Comparison of ENCODE assay signal across 20 mouse cellular contexts in the genomic region with DNA sequence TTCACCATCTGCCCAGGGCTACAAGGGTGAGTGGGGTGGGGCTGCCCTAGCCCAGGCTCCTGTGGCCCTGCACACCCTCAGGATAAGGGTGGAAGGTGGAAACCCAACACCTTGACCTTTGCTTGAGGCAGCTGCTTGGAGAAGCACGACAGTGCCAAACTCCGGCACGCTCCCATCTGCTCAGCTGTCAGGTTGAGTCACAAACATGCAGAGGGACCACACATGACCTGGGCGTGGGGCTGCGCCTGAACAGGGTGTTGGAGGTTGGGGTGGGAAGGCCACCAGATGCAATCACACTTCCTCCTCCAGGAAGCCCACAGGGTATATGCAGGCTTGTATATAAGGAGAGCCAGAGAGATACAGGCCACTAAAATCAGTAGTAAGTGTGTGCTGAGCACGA. TPM values are rescaled to one million over a fixed set of nuclear protein-coding genes. Genes with fewer than 3 reads are reported as not detected.
DNase-seq lines count a peak whose midpoint lies in the region; ATAC-seq and TF ChIP-seq lines count a peak whose summit lies in the region.
"Had no signal": no experiment of that assay in that cellular context is flagged by ENCODE, and none has a peak within 500 bp of the region (broad histone marks: within the 10 kb centered on the region; RNA-seq: fewer than 3 reads in every experiment).

No protein-coding gene starts in this region.

- intact Hi-C loops in gastrocnemius, adult 2 months (cut with DNase I), result no loop called here
- intact Hi-C loops in heart, postnatal 25 days (cut with DNase I), result no loop called here

- H3K36me3 ChIP-seq in hindbrain, embryonic 15.5 days, result no peaks in the 10 kb centered on the region
- H3K36me3 ChIP-seq in hindbrain, embryonic 13.5 days, result no peaks in the 10 kb centered on the region
- H3K36me3 ChIP-seq: heart, embryonic 10.5 days; limb, embryonic 13.5 days; midbrain, embryonic 12.5 days had no signal

- no peaks in the 10 kb centered on the region for H3K9me3 ChIP-seq in hindbrain, embryonic 15.5 days
- H3K9me3 ChIP-seq in hindbrain, embryonic 13.5 days, result no peaks in the 10 kb centered on the region
- H3K9me3 ChIP-seq: heart, embryonic 10.5 days; limb, embryonic 13.5 days; midbrain, embryonic 12.5 days had no signal

- H3K27me3 ChIP-seq in hindbrain, embryonic 15.5 days, result no peaks in the 10 kb centered on the region
- no peaks in the 10 kb centered on the region for H3K27me3 ChIP-seq in hindbrain, embryonic 13.5 days
- H3K27me3 ChIP-seq: limb, embryonic 13.5 days; midbrain, embryonic 12.5 days had no signal

- peak; percentile 53 for DNase-seq in 416B (ENCODE audit: low read depth)
- peak; percentile 89 for DNase-seq in gastrocnemius, adult 2 months
- DNase-seq in heart, postnatal 25 days (ENCODE audit: low spot score), result no peak
- no peak for DNase-seq in right cerebral cortex, postnatal 10 days (ENCODE audit: low spot score in 2 of 2)
- DNase-seq: cerebellum, adult 9-10 months; heart, postnatal 10 days; kidney, adult 18-20 months; kidney, postnatal 25 days; lung, adult 18-20 months; lung, postnatal 36 days; thymus, postnatal 14 days had no signal

- TF ChIP-seq CTCF in gastrocnemius, adult 2 months (IDR thresholded peaks at IDR 0.05), result no peak

- no peak overlapping the region for H3K9ac ChIP-seq in hindbrain, embryonic 15.5 days
- no peak overlapping the region for H3K9ac ChIP-seq in hindbrain, embryonic 13.5 days
- H3K9ac ChIP-seq: hindbrain, embryonic 14.5 days; limb, embryonic 13.5 days; midbrain, embryonic 12.5 days had no signal

- H3K27ac ChIP-seq in hindbrain, embryonic 15.5 days (replicated peaks), result no peak overlapping the region
- H3K27ac ChIP-seq in hindbrain, embryonic 13.5 days, result no peak overlapping the region
- peak overlapping the region; percentile 81 for H3K27ac ChIP-seq in gastrocnemius, adult 2 months
- H3K27ac ChIP-seq: heart, embryonic 10.5 days; hindbrain, embryonic 14.5 days; limb, embryonic 13.5 days; midbrain, embryonic 12.5 days; stomach, postnatal 0 days had no signal

- ATAC-seq in hindbrain, embryonic 15.5 days (ENCODE audit: low FRiP score, low read depth), result 0 out of 2 replicates have a peak, but pooled peaks have one; percentile 27
- ATAC-seq in hindbrain, embryonic 13.5 days (ENCODE audit: low FRiP score), result no peak
- ATAC-seq in megakaryocyte, adult 5-6 weeks (ENCODE audit: poor library complexity, severe bottlenecking), result peak; percentile 16; the same call in 1 of the 2 replicates
- ATAC-seq: forebrain, embryonic 14.5 days had no signal

- peaks cover 5% of the 10 kb centered on the region; the same call in 1 of the 2 replicates for H3K4me1 ChIP-seq in hindbrain, embryonic 15.5 days (replicated peaks)
- peaks cover 7% of the 10 kb centered on the region; the same call in 1 of the 2 replicates for H3K4me1 ChIP-seq in hindbrain, embryonic 13.5 days (replicated peaks)

- H3K4me3 ChIP-seq in hindbrain, embryonic 15.5 days, result no peak overlapping the region
- H3K4me3 ChIP-seq in hindbrain, embryonic 13.5 days, result no peak overlapping the region
- no peak overlapping the region for H3K4me3 ChIP-seq in gastrocnemius, adult 2 months
- H3K4me3 ChIP-seq: heart, embryonic 10.5 days; limb, embryonic 13.5 days; midbrain, embryonic 12.5 days had no signal

- no peak overlapping the region for H3K4me2 ChIP-seq in hindbrain, embryonic 15.5 days
- no peak overlapping the region for H3K4me2 ChIP-seq in hindbrain, embryonic 13.5 days
- H3K4me2 ChIP-seq: hindbrain, embryonic 14.5 days; limb, embryonic 13.5 days; midbrain, embryonic 12.5 days had no signal

- WGBS in hindbrain, embryonic 15.5 days, result 87% methylated on average over 6 of the region's 6 CpGs
- whole genome bisulfite sequencing in hindbrain, embryonic 13.5 days, result 81% methylated on average over 6 of the region's 6 CpGs

RNA-seq across cellular contexts. Expression of gene Prex1, which starts 26.8 kb away (rescaled TPM):
- 27.0 and 27.4 TPM in 2 replicates for polyA plus RNA-seq in hindbrain, embryonic 15.5 days (2015; fragmentation: Nextera tagmentation; extraction: Ambion mirVana)
- polyA plus RNA-seq in hindbrain, embryonic 13.5 days (2015; fragmentation: Nextera tagmentation; extraction: Ambion mirVana), result 24.7 and 29.7 TPM in 2 replicates
- 1 to 10 TPM; 3.0 to 5.2 TPM for total RNA-seq in gastrocnemius, adult 2 months (2021)
- 75.3 and 85.4 TPM in 2 replicates for total RNA-seq in megakaryocyte, adult 5-6 weeks (2015)
- total RNA-seq in megakaryocyte, adult 5-6 weeks (2017), result 61.1 and 73.3 TPM in 2 replicates
- 1 to 10 TPM; 5.9 to 6.6 TPM for total RNA-seq in heart, postnatal 25 days (2021)

RNA-seq across cellular contexts. Expression of gene Trp53rkb, which starts 51.9 kb away (rescaled TPM):
- 9.5 and 10.9 TPM in 2 replicates for polyA plus RNA-seq in hindbrain, embryonic 15.5 days (2015; fragmentation: Nextera tagmentation; extraction: Ambion mirVana)
- 8.2 and 10.8 TPM in 2 replicates for polyA plus RNA-seq in hindbrain, embryonic 13.5 days (2015; fragmentation: Nextera tagmentation; extraction: Ambion mirVana)
- total RNA-seq in gastrocnemius, adult 2 months (2021), result 1 to 10 TPM; 2.2 to 3.1 TPM
- 2.1 and 4.5 TPM in 2 replicates for total RNA-seq in megakaryocyte, adult 5-6 weeks (2015)
- 1.5 and 2.0 TPM in 2 replicates for total RNA-seq in megakaryocyte, adult 5-6 weeks (2017)
- 1 to 10 TPM; 2.3 to 3.7 TPM for total RNA-seq in heart, postnatal 25 days (2021)

Comparison
In these comparisons a context has a peak if more than half of its experiments do, and no peak if none do; other contexts are left out.
1. DNase-seq: peak in 416B (single experiment) and gastrocnemius, adult 2 months (single experiment); none in heart, postnatal 25 days (single experiment) and right cerebral cortex, postnatal 10 days (0 of 2).
2. RNA of gene Prex1, which starts 26.8 kb away (total RNA-seq): 61.1 to 85.4 TPM in megakaryocyte, adult 5-6 weeks; 5.9 to 6.6 TPM in heart, postnatal 25 days and 3.0 to 5.2 TPM in gastrocnemius, adult 2 months; every median in the first group is over 4 times any median in the second.